Mouse (Mus musculus): Measurements from ENCODE around the gene Shisa2. TPM values are rescaled to one million over a fixed set of nuclear protein-coding genes. Genes with fewer than 3 reads are reported as not detected.
"Not testable (repeated sequence)": the region's sequence is repeated elsewhere in the genome, so short reads cannot be mapped to it uniquely, and the experiment has no call there.

The Shisa2 gene
- total RNA-seq (2021), result 1 to 10 TPM; 2.3 to 2.4 TPM

- DNase-seq (ENCODE audit: low spot score in 2 of 2), result peak; percentile 65 to 69
- intact Hi-C loops (cut with DNase I), result loop anchor here (5.0 to 10.0 kb wide), 2 partner anchors 100 to 317 kb away; no protein-coding TSS in a partner anchor
These were observed at the start of gene Shisa2 for GRCm38 (mm10) chr14:59625158-59625805. TSS of gene Shisa2 (plus strand) at chr14:59625308.

GRCm38 (mm10) chr14:59576385-59576784 lies 48.7 kb upstream of the Shisa2 start:
- no peak for DNase-seq (ENCODE audit: low spot score in 2 of 2)
- intact Hi-C loops (cut with DNase I), result no loop called here

- intact Hi-C loops (cut with DNase I), result no loop called here
- DNase-seq (ENCODE audit: low spot score in 2 of 2), result peak in 1 of 2 experiments; percentile 36
These were observed 34.5 kb upstream of the Shisa2 start for GRCm38 (mm10) chr14:59590614-59591013.

GRCm38 (mm10) chr14:59591901-59592300 lies 33.2 kb upstream of the Shisa2 start:
- intact Hi-C loops (cut with DNase I), result no loop called here
- DNase-seq (ENCODE audit: low spot score in 2 of 2), result no peak

GRCm38 (mm10) chr14:59592593-59592992 lies 32.5 kb upstream of the Shisa2 start:
- no peak for DNase-seq (ENCODE audit: low spot score in 2 of 2)
- intact Hi-C loops (cut with DNase I), result no loop called here

- intact Hi-C loops (cut with DNase I), result no loop called here
- DNase-seq (ENCODE audit: low spot score in 2 of 2), result no peak
These were observed 30.1 kb upstream of the Shisa2 start for GRCm38 (mm10) chr14:59594988-59595387.

GRCm38 (mm10) chr14:59597398-59598259 lies 27.5 kb upstream of the Shisa2 start, which contains the start of gene Cdadc1:
TSS of gene Cdadc1 (minus strand) at chr14:59597959.
- DNase-seq (ENCODE audit: low spot score in 2 of 2), result peak; percentile 97 to 98

GRCm38 (mm10) chr14:59598260-59598627 lies 26.9 kb upstream of the Shisa2 start:
- DNase-seq (ENCODE audit: low spot score in 2 of 2), result no peak
- intact Hi-C loops (cut with DNase I), result no loop called here

More at GRCm38 (mm10) chr14:59597398-59598259, 27.5 kb upstream of the Shisa2 start, which contains the start of gene Cdadc1:
- intact Hi-C loops (cut with DNase I), result no loop called here

- intact Hi-C loops (cut with DNase I), result no loop called here
- DNase-seq (ENCODE audit: low spot score in 2 of 2), result peak in 1 of 2 experiments; percentile 59
These were observed 21.0 kb upstream of the Shisa2 start for GRCm38 (mm10) chr14:59604002-59604645.

- peak; percentile 56 to 62 for DNase-seq (ENCODE audit: low spot score in 2 of 2)
- intact Hi-C loops (cut with DNase I), result loop anchor here (1.0 kb wide), 1 partner anchor 410 kb away; no protein-coding TSS in a partner anchor
These were observed 19.3 kb upstream of the Shisa2 start for GRCm38 (mm10) chr14:59605671-59606353.

GRCm38 (mm10) chr14:59607021-59607420 lies 18.1 kb upstream of the Shisa2 start:
- no peak for DNase-seq (ENCODE audit: low spot score in 2 of 2)
- intact Hi-C loops (cut with DNase I), result no loop called here

GRCm38 (mm10) chr14:59612920-59613625 lies 12.0 kb upstream of the Shisa2 start:
- DNase-seq (ENCODE audit: low spot score in 2 of 2), result peak; percentile 42 to 58
- intact Hi-C loops (cut with DNase I), result loop anchor here (1.0 kb wide), 1 partner anchor 330 kb away; no protein-coding TSS in a partner anchor

GRCm38 (mm10) chr14:59614149-59614548 lies 11.0 kb upstream of the Shisa2 start:
- intact Hi-C loops (cut with DNase I); DNase-seq (ENCODE audit: low spot score in 2 of 2): not testable (repeated sequence)

GRCm38 (mm10) chr14:59616802-59617201 lies 8.3 kb upstream of the Shisa2 start:
- no peak for DNase-seq (ENCODE audit: low spot score in 2 of 2)
- intact Hi-C loops (cut with DNase I), result no loop called here

- no peak for DNase-seq (ENCODE audit: low spot score in 2 of 2)
- intact Hi-C loops (cut with DNase I), result loop anchor here (10.0 kb wide), 1 partner anchor 100 kb away; no protein-coding TSS in a partner anchor
These were observed 702 bp upstream of the Shisa2 start for GRCm38 (mm10) chr14:59624326-59624885.

- intact Hi-C loops (cut with DNase I), result loop anchor here (5.0 to 10.0 kb wide), 2 partner anchors 99 to 316 kb away; no protein-coding TSS in a partner anchor
- peak; percentile 17 to 23 for DNase-seq (ENCODE audit: low spot score in 2 of 2)
These were observed 777 bp downstream of the Shisa2 start for GRCm38 (mm10) chr14:59625806-59626364.

GRCm38 (mm10) chr14:59626711-59627110 lies 1.6 kb downstream of the Shisa2 start:
- DNase-seq (ENCODE audit: low spot score in 2 of 2), result no peak
- intact Hi-C loops (cut with DNase I), result loop anchor here (5.0 to 10.0 kb wide), 2 partner anchors 98 to 316 kb away; no protein-coding TSS in a partner anchor

- intact Hi-C loops (cut with DNase I), result loop anchor here (5.0 to 10.0 kb wide), 2 partner anchors 98 to 315 kb away; no protein-coding TSS in a partner anchor
- no peak for DNase-seq (ENCODE audit: low spot score in 2 of 2)
These were observed 2.1 kb downstream of the Shisa2 start for GRCm38 (mm10) chr14:59627142-59627680.

Measured in left cerebral cortex, postnatal 25 days (tissue).